Mouse (Mus musculus) midbrain, embryonic 10.5 days (tissue): Measurements from ENCODE around the gene Slc25a20. TPM values are rescaled to one million over a fixed set of nuclear protein-coding genes. Genes with fewer than 3 reads are reported as not detected.
"Not testable (repeated sequence)": the region's sequence is repeated elsewhere in the genome, so short reads cannot be mapped to it uniquely, and the experiment has no call there.

Source experiments
- DNase-seq: peaks from one replicate; pipeline ENCODE4 v3.0.0-alpha.2; 2017; ENCODE audit warnings: low spot score
- H3K27ac ChIP-seq: fragments of 300-500 bp; sonication (generic); replicated peaks from 2 replicates; pipeline ENCODE4 v1.5.1; 2016; ENCODE audit warnings: mild to moderate bottlenecking
- H3K27me3 ChIP-seq: fragments of 300-500 bp; sonication (generic); 2 replicates; pipeline ENCODE4 v1.6.1; 2016; ENCODE audit warnings: low read depth, mild to moderate bottlenecking; ENCODE audit not compliant: poor library complexity, severe bottlenecking
- H3K36me3 ChIP-seq: fragments of 300-500 bp; sonication (generic); 2 replicates; pipeline ENCODE4 v1.6.1; 2016; ENCODE audit warnings: mild to moderate bottlenecking, moderate library complexity
- H3K4me1 ChIP-seq: fragments of 300-500 bp; sonication (generic); 2 replicates; pipeline ENCODE4 v1.6.1; 2016
- H3K4me3 ChIP-seq: fragments of 300-500 bp; sonication (generic); 2 replicates; pipeline ENCODE4 v1.5.1; 2016; ENCODE audit warnings: mild to moderate bottlenecking, moderate library complexity
- H3K9me3 ChIP-seq: fragments of 300-500 bp; sonication (generic); replicated peaks from 2 replicates; pipeline ENCODE4 v1.6.1; 2016; ENCODE audit warnings: mild to moderate bottlenecking
- WGBS: fragments of 180-500 bp; shearing (Covaris S2); methylation state at CpG from one replicate; pipeline ENCODE4 v1.1.7; 2016; 5-methylcytosine and 5-hydroxymethylcytosine counted together
- polyA plus RNA-seq: library from polyadenylated mRNA; unstranded; fragments of >200 nt; fragmentation: Nextera tagmentation; extraction: Ambion mirVana; gene quantifications from 2 replicates; pipeline ENCODE4 v1.2.1, GENCODE M21; 2016

Gene Slc25a20
- polyA plus RNA-seq, 1 experiment from 2014 or later, result 34.5 TPM

DNA sequence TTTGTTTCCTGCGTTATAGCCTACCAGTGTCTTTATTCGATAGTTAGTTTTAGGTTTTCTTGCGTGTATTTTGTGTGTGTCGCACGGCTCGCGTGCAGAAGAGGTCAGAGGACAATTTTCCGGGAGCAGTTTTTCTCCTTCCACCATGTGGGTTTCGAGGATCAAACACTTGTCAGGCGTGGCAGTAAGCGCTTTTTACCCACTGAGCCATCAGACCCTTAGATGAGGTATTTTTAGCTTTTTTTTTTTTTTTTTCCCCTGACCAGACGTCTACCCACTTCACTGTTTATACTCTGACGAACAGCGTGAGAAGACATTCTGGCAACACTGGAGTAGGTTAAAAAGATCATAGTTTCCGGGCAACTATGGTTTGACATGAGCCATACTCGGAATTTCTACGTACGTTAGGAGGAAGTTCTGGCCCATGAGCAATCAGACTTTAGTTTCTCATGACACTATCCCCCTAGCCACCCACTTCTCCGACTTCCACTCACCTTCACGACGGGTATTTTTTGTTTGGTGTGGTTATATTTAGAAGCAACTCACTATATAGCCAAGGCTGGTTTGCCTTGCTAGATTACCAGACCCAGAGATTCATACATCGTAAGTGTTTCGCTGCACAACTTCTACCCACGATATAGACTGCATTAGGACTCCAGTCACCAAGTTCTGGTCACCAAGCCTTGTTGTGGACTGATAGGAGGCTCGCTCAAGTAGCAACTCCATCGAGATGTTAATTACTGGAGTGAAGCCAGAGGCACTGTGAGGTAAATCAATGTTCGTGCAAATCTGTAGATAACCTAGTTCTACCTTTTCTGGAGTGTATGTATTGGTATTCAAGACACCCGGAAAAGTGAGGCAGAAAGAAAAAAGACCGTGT is 12.1 kb upstream of the Slc25a20 start:
- no peaks in the 10 kb centered on the region for H3K9me3 ChIP-seq
- H3K4me3 ChIP-seq, result peak overlapping the region; percentile 100
- H3K4me1 ChIP-seq, result peaks cover 29% of the 10 kb centered on the region
- H3K27me3 ChIP-seq, result no peaks in the 10 kb centered on the region
- 34% methylated on average over 29 of the region's 29 CpGs for WGBS
- DNase-seq, result no peak
- peak overlapping the region; percentile 94 for H3K27ac ChIP-seq
- H3K36me3 ChIP-seq, result peaks cover 10% of the 10 kb centered on the region

DNA sequence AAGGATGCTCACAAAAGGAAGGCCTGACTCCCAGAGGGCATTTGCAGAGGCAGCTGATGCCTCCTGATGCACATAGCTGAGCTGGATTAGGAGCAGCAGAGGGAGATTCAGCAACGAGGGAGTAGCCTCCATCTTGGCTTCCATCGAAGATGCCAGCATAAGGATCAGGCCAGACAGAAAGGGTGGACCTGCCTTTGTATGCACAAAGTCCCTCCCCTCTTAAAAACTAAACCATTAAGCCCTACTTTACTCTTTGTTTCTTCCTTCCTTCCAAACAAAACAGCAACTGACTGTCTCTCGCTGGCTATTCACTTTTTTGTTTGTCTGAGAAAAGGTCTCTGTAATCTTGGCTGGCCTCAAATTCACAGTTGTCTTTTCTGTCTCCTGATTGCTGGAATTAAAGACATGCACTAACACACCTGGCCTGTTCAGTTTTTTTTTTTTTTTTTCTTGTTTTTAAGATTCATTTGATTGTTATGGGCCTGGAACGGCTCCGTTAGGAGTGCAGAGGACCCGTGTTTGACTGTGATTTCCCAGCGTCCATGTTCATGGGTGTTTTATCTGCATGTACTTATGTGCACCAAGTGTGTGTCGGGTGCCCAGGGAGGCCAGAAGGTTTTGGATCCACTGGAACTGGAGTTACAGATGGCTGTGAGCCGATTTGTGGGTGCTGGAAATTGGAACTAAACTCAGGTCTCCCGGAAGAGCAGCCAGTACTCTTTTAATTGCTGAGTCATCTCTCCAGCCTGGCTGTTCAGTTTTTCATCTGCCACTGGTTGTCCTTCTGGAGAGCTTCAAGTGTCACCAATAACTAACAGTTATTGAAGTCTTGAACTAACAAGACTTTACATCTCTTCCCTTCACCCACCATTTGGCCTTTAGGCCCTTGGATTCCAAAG is 7.1 kb upstream of the Slc25a20 start:
- no peak overlapping the region for H3K4me3 ChIP-seq
- DNase-seq, result no peak
- no peaks in the 10 kb centered on the region for H3K27me3 ChIP-seq
- no peak overlapping the region for H3K27ac ChIP-seq
- H3K9me3 ChIP-seq, result no peaks in the 10 kb centered on the region
- WGBS, result 83% methylated on average over 10 of the region's 10 CpGs
- H3K4me1 ChIP-seq, result peaks cover 8% of the 10 kb centered on the region
- no peaks in the 10 kb centered on the region for H3K36me3 ChIP-seq

DNA sequence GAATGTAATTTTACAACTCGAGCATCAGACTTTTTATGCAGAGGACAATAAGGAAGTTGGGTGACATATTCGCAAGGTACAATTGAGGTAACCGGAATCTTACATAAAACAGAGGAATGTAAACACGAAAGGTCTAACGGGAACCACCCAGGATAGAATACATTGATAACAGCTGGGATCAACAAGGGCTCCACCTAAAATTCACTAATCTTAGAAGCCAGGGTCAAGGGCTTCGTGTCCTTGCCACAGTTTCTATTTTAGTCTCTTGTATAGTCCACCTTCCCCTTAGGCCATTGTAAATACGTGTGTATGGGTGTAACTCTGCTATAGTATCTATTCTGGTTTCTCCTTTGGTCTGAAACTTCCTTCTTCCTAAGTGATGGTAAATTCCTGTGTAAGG is 6.0 kb upstream of the Slc25a20 start:
- not testable (repeated sequence) for H3K27ac ChIP-seq, H3K9me3 ChIP-seq, H3K36me3 ChIP-seq, DNase-seq, H3K4me1 ChIP-seq, H3K4me3 ChIP-seq, H3K27me3 ChIP-seq
- WGBS, result 90% methylated on average over 7 of the region's 7 CpGs

DNA sequence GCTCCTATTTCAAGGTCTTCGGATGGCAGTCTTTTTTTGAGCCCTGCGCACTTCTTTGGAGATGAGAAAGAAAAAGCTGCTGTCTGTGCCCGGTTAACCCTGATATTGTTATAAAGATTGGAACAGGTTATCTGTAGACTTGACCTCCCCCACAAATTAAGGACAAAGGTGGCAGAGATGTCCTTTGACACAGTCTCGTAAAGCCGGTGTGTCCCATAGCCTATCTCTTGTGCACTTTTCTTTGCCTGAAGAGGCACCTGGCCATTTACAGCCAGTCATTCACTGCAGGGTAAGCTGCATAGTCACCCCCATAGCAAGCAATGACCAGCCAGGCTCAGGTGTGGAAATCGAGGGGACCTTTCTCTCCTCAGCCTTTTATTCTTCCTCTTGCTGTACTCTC is 772 bp downstream of the Slc25a20 start:
- WGBS, result 45% methylated on average over 6 of the region's 6 CpGs
- Histone ChIP-seq H3K9me3 (no peaks in the 10 kb centered on the region), H3K4me3 (peak overlapping the region; percentile 71), H3K27ac (peak overlapping the region; percentile 79; the same call in 1 of the 2 replicates), H3K27me3 (no peaks in the 10 kb centered on the region), H3K36me3 (no peaks in the 10 kb centered on the region), H3K4me1 (peaks cover 18% of the 10 kb centered on the region)
- DNase-seq, result no peak

DNA sequence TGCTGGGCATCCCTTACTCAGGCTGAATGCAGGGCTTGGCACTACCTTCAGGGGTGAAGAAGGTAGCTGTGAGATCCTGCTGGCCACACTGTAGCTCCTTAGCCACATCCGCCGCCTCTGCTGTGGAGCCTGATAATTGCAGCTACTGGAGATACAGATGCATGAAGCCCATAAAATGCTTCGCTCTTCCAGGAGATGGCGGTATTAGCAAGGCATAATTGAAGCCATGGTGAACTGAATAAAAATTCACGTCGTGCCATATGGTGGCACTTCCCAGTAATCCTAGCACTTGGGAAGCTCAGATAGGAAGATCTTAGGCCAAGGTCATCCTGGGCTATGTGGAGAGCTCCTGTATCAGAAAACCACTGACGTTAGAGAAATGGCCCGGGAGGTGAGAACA is 8.0 kb downstream of the Slc25a20 start:
- Histone ChIP-seq H3K27ac (no peak overlapping the region), H3K4me1 (no peaks in the 10 kb centered on the region), H3K36me3 (peaks cover 39% of the 10 kb centered on the region), H3K9me3 (peaks cover 6% of the 10 kb centered on the region; the same call in 1 of the 2 replicates), H3K27me3 (no peaks in the 10 kb centered on the region), H3K4me3 (no peak overlapping the region)
- WGBS, result 56% methylated on average over 8 of the region's 8 CpGs
- DNase-seq, result no peak

DNA sequence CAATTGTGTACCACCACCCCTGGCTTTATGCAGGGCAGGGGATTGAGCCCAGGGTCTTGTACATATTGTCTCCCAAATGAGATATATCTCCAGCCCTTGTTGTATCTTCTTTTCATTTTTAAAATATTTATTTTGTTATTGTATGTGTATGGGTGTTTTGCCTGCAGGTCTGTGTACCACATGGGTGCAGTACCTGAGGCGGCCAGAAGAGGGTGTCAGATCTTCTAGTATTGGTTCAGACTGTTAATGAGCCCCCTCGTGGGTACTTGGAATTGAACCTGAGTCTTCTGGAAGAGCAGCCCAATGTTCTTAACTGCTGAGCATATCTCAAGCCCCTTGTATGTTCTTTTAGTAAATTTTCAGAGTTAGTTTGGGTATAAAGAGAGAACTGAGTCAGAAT is 11.3 kb downstream of the Slc25a20 start:
- Histone ChIP-seq H3K36me3 (peaks cover 42% of the 10 kb centered on the region), H3K27me3 (no peaks in the 10 kb centered on the region), H3K4me3 (no peak overlapping the region), H3K9me3 (peaks cover 6% of the 10 kb centered on the region; the same call in 1 of the 2 replicates), H3K27ac (no peak overlapping the region), H3K4me1 (no peaks in the 10 kb centered on the region)
- DNase-seq, result no peak
- WGBS, result 45% methylated on average over 2 of the region's 2 CpGs

DNA sequence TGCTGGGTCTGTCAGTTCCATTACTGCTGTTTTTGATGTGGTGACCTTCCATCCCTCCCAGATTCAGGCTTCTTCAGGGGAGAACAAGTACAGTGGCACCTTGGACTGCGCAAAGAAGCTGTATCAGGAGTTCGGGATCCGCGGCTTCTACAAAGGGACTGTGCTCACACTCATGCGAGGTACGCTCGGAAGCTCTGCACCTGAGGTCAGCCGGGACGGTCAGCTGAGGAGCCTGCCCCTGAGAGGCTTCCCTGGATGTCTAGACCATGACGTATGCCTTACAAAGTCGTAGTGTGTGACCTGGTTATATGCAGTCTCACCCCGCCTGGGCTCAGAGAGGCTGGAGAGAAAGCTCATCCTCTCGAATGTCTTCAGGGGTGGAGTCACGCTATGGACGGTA is 18.1 kb downstream of the Slc25a20 start:
- Histone ChIP-seq H3K27me3 (no peaks in the 10 kb centered on the region), H3K4me3 (no peak overlapping the region), H3K4me1 (no peaks in the 10 kb centered on the region), H3K9me3 (no peaks in the 10 kb centered on the region), H3K27ac (no peak overlapping the region), H3K36me3 (peaks cover 57% of the 10 kb centered on the region)
- 91% methylated on average over 15 of the region's 15 CpGs for WGBS
- no peak for DNase-seq

DNA sequence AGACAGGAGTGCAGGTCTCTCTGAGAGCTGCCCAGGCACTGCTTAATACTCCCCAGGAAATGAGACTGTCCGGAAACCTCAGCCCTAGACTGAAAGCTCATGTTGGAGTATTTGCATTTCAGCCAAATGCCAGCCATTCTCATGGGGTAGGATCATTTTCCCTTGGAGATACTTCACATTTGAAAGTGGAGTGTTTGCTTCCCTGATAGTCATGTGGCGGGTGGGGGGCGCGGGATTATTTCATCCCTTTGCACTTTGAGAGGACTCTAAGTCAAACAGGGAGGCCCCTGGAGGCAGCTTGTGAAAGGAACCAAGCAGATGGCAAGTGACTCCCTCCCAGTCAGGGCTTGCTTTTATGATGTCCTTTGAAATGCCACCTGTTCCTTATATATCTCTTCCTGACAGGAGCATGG is 24.6 kb downstream of the Slc25a20 start:
- peaks cover 53% of the 10 kb centered on the region for H3K4me1 ChIP-seq
- H3K27me3 ChIP-seq, result peaks cover 15% of the 10 kb centered on the region
- DNase-seq, result peak; percentile 52
- peaks cover 33% of the 10 kb centered on the region for H3K36me3 ChIP-seq
- H3K4me3 ChIP-seq, result peak overlapping the region; percentile 10
- peak overlapping the region; percentile 74 for H3K27ac ChIP-seq
- no peaks in the 10 kb centered on the region for H3K9me3 ChIP-seq
- 42% methylated on average over 4 of the region's 4 CpGs for WGBS

DNA sequence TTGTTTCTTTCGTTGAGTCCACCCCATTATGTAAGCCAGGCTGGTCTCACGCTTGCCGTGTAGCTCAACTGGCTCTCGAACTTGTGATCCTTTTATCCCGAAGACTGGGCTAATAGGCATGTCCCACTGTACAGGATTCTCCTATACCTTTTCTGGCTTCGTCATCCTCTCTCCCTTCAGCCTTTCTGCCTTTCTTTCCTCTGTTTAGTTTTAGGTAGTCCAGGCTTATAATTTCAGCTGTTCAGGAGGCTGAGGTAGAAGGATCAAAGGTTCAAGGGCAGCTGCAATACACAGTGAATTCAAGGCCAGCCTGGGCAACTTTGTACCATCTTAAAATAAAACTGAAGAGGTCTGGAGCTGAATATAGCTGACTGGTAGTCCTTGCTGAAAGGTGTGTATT is 25.3 kb downstream of the Slc25a20 start:
- Histone ChIP-seq H3K27ac (peak overlapping the region; percentile 74), H3K27me3 (peaks cover 19% of the 10 kb centered on the region), H3K9me3 (no peaks in the 10 kb centered on the region), H3K4me1 (peaks cover 60% of the 10 kb centered on the region), H3K4me3 (no peak overlapping the region), H3K36me3 (peaks cover 30% of the 10 kb centered on the region)
- WGBS, result 85% methylated on average over 6 of the region's 6 CpGs
- DNase-seq, result no peak

DNA sequence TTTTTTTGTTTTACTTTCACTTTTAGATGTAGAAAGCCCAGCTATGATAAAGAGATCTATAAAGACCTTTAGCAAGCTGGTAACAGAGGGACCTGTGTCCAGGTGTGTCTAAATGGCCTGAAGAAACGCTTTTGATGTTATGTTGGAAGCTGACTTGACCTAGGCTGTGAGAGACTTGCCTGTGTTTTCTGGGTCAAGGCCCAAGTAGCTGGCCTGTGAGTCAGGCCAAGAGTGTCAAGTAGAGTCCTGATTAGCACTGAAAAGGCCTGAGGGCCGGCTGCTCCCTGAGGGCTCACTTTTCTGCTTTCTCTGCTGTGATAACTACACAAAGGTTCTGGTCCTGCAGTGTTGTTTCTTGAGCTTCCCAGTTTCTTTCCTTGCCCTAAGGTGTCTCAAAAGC is 25.8 kb downstream of the Slc25a20 start:
- 70% methylated on average over 2 of the region's 2 CpGs for WGBS
- DNase-seq, result no peak
- Histone ChIP-seq H3K27ac (peak overlapping the region; percentile 74; the same call in 1 of the 2 replicates), H3K4me3 (no peak overlapping the region), H3K4me1 (peaks cover 65% of the 10 kb centered on the region), H3K9me3 (no peaks in the 10 kb centered on the region), H3K36me3 (peaks cover 25% of the 10 kb centered on the region), H3K27me3 (peaks cover 19% of the 10 kb centered on the region)

DNA sequence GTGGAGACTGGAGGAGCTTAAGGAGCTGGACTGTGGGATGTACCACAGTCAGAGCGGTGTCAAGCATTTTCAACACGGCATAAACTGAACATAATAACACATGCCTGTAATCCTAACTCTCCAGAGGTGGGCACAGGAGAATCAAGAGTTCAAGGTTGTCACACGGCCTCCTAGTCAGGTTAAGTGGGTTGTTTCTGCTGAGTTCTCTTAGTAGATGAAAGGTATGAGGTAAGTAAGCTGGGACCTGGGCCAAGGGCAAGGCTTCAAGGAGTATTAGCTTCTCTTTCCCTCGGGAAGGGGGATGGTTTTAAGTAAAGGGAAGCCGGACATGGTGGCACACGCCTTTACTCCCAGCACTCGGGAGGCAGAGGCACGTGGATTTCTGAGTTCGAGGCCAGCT is 26.6 kb downstream of the Slc25a20 start:
- Histone ChIP-seq H3K4me3 (no peak overlapping the region), H3K9me3 (no peaks in the 10 kb centered on the region), H3K27ac (peak overlapping the region; percentile 75; the same call in 1 of the 2 replicates), H3K4me1 (peaks cover 72% of the 10 kb centered on the region), H3K27me3 (peaks cover 24% of the 10 kb centered on the region), H3K36me3 (peaks cover 18% of the 10 kb centered on the region)
- no peak for DNase-seq
- 81% methylated on average over 9 of the region's 9 CpGs for WGBS

DNA sequence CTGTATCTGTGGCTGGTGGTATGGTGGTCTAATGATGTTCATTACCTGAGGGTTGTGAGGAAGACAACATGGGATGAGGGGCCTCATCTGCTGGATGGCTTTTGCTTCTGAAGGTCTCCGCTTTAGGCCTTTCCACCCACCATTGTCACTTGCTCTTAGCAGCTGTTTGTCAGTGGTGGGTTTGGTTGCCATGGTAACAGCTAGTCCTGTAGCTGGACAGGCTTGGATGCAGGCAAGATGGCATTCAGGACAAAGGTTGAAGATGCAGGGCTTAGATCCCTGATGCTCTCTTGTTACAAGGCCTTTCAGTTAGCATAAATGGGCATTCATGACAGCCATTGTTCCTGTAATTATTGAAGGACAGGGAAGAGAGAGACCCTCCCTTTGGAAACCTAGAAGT is 27.2 kb downstream of the Slc25a20 start, which contains the start of gene Prkar2a:
Gene Prkar2a (plus strand): TSS at position 209 of the 400 bp plus-strand sequence.
- peaks cover 12% of the 10 kb centered on the region for H3K36me3 ChIP-seq
- H3K9me3 ChIP-seq, result no peaks in the 10 kb centered on the region
- DNase-seq, result peak; percentile 77
- peak within 1 kb of the TSS; percentile 75 for H3K27ac ChIP-seq
- peaks cover 31% of the 10 kb centered on the region for H3K27me3 ChIP-seq
- no peak within 1 kb of the TSS for H3K4me3 ChIP-seq
- 34% methylated on average over 1 of the region's 1 CpGs for WGBS
- peaks cover 79% of the 10 kb centered on the region for H3K4me1 ChIP-seq
